Mouse (Mus musculus) liver, embryonic 14.5 days (tissue): ENCODE measurements around the gene Kcnk16.

Experiments used
- CTCF ChIP-seq: IDR thresholded peaks from 2 replicates; pipeline ENCODE4 v1.5.1; 2016; ENCODE audit warnings: antibody characterized with exemption, low read depth, control low read depth
- EP300 ChIP-seq: IDR thresholded peaks from 2 replicates; pipeline ENCODE4 v1.6.1; 2016; ENCODE audit warnings: antibody characterized with exemption, low read depth

DNA sequence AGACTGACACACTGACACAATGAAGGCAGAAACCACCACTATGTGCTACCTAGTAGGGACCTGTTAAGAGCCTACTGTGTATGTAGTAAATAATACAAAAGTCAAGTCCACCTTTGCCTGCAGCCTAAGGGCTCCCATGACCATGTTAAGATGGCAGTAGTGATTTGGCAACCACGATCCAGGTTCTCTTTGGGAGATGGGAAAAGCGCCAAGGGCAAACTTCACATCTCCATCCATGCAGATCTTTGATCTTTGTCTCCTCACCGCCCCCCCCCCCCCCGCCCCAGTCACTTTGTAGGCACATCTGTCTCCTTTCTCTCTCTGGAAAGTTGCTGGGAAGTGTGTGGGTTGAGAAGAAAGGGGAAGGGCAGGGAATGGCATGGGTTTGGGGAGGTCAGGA, 6.7 kb downstream of the Kcnk16 start:
- TF ChIP-seq CTCF (no peak), EP300 (no peak)
